Mouse (Mus musculus): ENCODE measurements around the gene Med10. TPM values are rescaled to one million over a fixed set of nuclear protein-coding genes. Genes with fewer than 3 reads are reported as not detected.

The Med10 gene
- 165 and 170 TPM in 2 replicates for polyA plus RNA-seq (2016; fragmentation: Nextera tagmentation; extraction: Ambion mirVana)

DNA sequence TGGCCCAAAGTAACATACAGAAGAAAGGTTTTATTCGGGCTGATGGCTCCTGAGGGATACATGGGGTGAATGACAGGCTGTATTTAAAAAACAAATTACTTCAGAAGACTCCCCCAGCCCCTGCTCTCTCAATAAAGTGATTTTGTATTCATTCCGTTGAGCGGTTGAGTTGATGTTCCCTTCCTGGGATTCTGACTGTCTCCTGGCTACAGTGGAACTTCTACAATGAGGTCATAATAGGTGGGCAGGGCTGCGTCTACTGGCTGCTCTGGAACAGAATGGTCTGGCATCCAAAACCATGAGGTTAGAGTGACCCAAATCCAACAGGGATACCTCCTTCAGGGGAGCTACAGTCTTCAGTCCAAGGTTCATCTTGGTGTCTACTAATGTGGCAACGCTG, at the start of gene Med10:
Med10 (plus strand) TSS at position 301 of the 400 bp plus-strand sequence.
- H3K9me3 ChIP-seq: no peaks in the 10 kb centered on the region
- H3K36me3 ChIP-seq: no peaks in the 10 kb centered on the region
- H3K4me3 ChIP-seq: no peak within 1 kb of the TSS
- ATAC-seq (ENCODE audit: low FRiP score, low read depth): no peak
- no peak within 1 kb of the TSS for H3K9ac ChIP-seq (replicated peaks)
- WGBS: 86% methylated on average over 5 of the region's 5 CpGs
- no peak within 1 kb of the TSS for H3K4me2 ChIP-seq (replicated peaks)
- H3K27me3 ChIP-seq: no peaks in the 10 kb centered on the region; the same call in 1 of the 2 replicates
- no peaks in the 10 kb centered on the region for H3K4me1 ChIP-seq
- no peak within 1 kb of the TSS for H3K27ac ChIP-seq (replicated peaks)

DNA sequence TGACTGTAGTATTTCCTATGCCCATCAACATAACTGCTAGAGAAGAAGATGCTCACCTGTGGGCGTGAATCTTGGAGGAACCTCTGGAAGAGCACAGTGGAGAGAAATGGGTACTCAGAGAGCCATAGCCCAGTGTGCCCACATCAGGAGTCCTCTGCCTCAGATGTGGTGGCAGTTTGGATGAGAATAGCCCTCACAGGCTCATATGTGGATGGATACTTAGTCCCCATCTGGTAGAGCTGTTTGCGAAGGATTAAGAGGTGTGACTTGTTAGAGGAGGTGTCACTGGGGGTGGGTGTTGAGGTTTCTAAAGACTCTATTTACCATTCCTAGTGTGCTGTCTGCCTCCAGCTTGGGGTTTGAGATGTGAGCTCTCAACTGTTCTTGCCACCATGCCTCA, 49.3 kb upstream of the Med10 start:
- Histone ChIP-seq H3K36me3 (no peaks in the 10 kb centered on the region), H3K27ac (replicated peaks) (no peak overlapping the region), H3K4me1 (no peaks in the 10 kb centered on the region), H3K4me3 (no peak overlapping the region), H3K9me3 (no peaks in the 10 kb centered on the region), H3K9ac (replicated peaks) (no peak overlapping the region), H3K27me3 (peaks cover 11% of the 10 kb centered on the region), H3K4me2 (replicated peaks) (no peak overlapping the region)
- whole genome bisulfite sequencing: 79% methylated on average over 2 of the region's 2 CpGs
- no peak for ATAC-seq (ENCODE audit: low FRiP score, low read depth)

DNA sequence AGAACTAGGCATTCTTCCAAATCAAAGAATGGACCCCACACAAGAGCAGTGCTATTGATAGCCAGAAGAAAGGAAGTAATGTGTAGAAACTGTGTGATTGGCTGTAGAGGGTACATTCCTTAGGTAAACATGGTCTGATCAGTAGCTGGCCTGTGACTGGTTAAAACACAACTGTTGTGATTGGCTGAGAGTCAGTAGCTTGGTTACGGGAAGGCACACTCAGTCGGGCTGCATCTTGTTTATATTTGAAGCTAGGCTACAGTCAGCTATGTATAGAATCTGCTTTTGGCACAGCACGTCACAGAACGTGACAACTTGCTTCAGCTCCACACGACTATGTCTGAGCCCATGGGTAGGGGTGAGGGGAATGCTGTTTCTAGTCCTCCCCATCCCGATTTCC, 43.2 kb upstream of the Med10 start:
- Histone ChIP-seq H3K27me3 (no peaks in the 10 kb centered on the region), H3K4me3 (no peak overlapping the region)

DNA sequence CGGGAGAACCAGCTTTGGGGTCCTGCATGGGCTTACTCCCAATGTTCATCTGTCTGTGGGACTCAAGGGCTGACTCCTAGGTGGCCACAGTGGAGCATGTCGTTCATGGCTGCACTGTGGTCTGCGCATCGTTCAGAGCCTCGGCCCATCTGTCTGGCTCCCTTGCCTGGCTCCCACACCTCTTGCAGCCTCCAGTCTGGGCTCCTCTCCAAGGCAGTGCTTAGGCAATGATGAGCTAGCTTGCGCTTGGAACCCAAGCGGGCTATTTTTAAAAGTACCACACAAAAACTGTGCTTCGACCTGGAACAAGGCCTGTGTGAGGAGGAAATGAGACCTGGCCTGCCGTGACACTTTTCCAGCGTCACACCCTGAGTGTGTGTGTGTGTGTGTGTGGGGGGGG, 40.8 kb upstream of the Med10 start:
- no peak overlapping the region for H3K9ac ChIP-seq (replicated peaks)
- H3K27ac ChIP-seq (replicated peaks): no peak overlapping the region
- no peak overlapping the region for H3K4me3 ChIP-seq
- 88% methylated on average over 10 of the region's 10 CpGs for WGBS
- H3K36me3 ChIP-seq: no peaks in the 10 kb centered on the region
- no peak overlapping the region for H3K4me2 ChIP-seq (replicated peaks)
- H3K9me3 ChIP-seq: no peaks in the 10 kb centered on the region
- no peaks in the 10 kb centered on the region for H3K4me1 ChIP-seq
- no peak for ATAC-seq (ENCODE audit: low FRiP score, low read depth)
- H3K27me3 ChIP-seq: no peaks in the 10 kb centered on the region

More for the DNA sequence above, 43.2 kb upstream of the Med10 start:
- Histone ChIP-seq H3K4me2 (replicated peaks) (no peak overlapping the region), H3K9ac (replicated peaks) (no peak overlapping the region), H3K4me1 (no peaks in the 10 kb centered on the region), H3K27ac (replicated peaks) (no peak overlapping the region), H3K36me3 (no peaks in the 10 kb centered on the region), H3K9me3 (no peaks in the 10 kb centered on the region)
- WGBS: 84% methylated on average over 6 of the region's 6 CpGs
- no peak for ATAC-seq (ENCODE audit: low FRiP score, low read depth)

DNA sequence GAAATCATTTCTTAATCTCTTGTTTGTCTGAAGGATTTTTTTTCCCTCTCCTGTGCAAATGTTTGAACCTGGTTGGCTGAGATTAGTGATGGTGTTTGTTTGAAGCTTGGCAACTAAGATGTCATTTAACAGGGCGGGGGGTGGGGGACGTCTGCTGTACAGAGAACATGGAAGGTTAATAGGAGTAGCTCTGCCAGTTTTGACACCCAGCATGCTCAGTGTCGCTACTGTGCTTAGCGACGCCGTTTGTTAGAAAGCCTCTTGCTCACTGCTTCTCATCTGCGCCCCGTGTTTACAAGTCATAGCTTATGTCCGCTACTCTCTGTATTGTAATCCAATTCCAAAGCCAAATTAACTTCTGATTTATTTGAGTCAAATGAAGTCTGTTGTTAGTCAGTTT, 37.5 kb upstream of the Med10 start:
- no peak overlapping the region for H3K4me3 ChIP-seq
- no peaks in the 10 kb centered on the region for H3K4me1 ChIP-seq
- H3K27ac ChIP-seq (replicated peaks): no peak overlapping the region
- no peaks in the 10 kb centered on the region for H3K9me3 ChIP-seq
- ATAC-seq (ENCODE audit: low FRiP score, low read depth): no peak
- H3K27me3 ChIP-seq: no peaks in the 10 kb centered on the region
- no peak overlapping the region for H3K4me2 ChIP-seq (replicated peaks)
- H3K9ac ChIP-seq (replicated peaks): no peak overlapping the region
- WGBS: 80% methylated on average over 9 of the region's 9 CpGs
- no peaks in the 10 kb centered on the region for H3K36me3 ChIP-seq

DNA sequence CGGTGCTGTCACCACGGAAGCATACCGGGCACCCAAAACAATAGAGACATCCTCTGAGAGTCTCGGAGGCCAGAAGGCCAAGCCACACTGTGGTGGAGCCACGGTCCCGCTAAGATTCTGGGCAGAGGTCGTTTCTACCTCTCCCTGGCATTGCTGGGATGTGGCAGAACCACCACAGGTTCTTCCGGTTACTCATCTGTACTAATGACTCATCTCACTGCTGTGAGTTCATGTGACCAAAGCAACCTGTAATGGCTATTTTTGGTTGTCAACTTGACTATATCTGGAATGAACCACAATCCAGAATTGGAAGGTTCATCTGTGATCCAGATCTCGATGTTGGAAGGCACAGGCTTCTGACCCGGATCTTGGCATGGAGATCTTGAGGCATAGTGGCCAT, 34.0 kb upstream of the Med10 start:
- no peak overlapping the region for H3K27ac ChIP-seq (replicated peaks)
- no peaks in the 10 kb centered on the region for H3K4me1 ChIP-seq
- H3K9me3 ChIP-seq: no peaks in the 10 kb centered on the region
- no peak for ATAC-seq (ENCODE audit: low FRiP score, low read depth)
- no peak overlapping the region for H3K4me2 ChIP-seq (replicated peaks)
- no peak overlapping the region for H3K9ac ChIP-seq (replicated peaks)
- H3K27me3 ChIP-seq: no peaks in the 10 kb centered on the region
- no peak overlapping the region for H3K4me3 ChIP-seq
- no peaks in the 10 kb centered on the region for H3K36me3 ChIP-seq
- WGBS: 85% methylated on average over 10 of the region's 10 CpGs

DNA sequence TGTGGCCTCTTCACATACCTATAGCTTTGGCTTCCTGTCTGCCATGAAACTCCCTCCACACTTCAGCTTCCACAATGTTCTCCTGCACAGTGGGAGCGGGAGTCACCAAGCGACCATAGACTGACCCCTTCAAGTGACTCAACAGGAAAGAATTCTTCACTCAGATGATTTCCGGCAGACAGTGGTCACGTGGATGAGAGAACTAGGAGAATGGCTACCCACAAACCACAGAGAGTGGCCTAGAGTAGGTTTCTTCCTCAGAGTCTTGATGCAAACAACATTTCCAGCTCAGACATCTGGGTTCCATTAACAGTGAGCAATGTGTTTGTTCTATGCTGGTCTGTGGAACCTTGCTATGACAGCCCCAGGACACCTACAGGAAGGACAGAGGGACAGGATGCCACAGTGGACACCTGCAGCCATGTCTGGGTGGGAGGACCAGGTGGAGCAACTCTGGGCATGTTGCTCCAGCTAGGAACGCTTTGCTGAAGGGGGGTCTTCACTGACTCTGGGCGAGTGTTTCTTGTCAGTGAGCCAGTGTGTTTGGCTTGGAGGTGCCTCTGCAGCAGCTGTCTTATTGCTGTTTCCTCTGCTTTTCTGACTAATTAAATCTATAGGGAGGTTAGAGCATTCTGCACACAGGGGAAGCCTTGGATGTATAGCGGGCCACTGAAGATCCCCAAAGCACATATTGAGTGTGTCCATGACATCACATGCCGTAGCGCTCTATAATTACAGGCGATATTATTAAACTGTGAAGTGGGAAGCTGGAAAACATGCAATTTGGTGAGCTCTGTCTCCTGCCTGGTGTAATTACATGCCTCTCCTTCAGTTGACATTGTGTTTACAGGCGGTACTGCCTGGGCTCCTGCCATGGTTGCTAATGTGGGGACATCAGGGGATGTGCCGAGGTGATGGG, 31.4 kb upstream of the Med10 start:
- no peak overlapping the region for H3K27ac ChIP-seq (replicated peaks)
- H3K27me3 ChIP-seq: no peaks in the 10 kb centered on the region
- no peaks in the 10 kb centered on the region for H3K4me1 ChIP-seq
- H3K4me2 ChIP-seq (replicated peaks): no peak overlapping the region
- no peak overlapping the region for H3K4me3 ChIP-seq
- no peak overlapping the region for H3K9ac ChIP-seq (replicated peaks)
- no peaks in the 10 kb centered on the region for H3K9me3 ChIP-seq
- 85% methylated on average over 12 of the region's 12 CpGs for WGBS
- H3K36me3 ChIP-seq: no peaks in the 10 kb centered on the region
- no peak for ATAC-seq (ENCODE audit: low FRiP score, low read depth)

DNA sequence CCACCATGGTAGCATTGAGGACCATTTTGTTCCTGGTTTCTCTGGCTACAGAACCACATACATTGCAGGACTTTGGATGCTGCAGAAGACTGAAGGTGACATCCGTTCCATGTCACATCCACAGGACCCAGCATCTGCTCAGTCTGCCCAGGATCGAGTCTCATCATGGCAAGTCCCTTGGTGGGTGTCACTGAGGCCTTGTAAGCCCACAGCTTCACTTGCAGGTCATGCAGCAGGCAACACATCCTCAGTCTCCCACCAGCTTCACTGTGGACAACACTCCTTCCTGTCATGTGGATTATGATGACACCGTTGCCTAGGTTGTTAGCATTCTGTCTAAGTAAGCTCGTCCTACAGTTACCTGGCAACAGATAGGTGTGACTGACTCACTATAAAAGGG, 29.8 kb upstream of the Med10 start:
- Histone ChIP-seq H3K27ac (replicated peaks) (no peak overlapping the region), H3K9ac (replicated peaks) (no peak overlapping the region), H3K4me1 (no peaks in the 10 kb centered on the region), H3K4me2 (replicated peaks) (no peak overlapping the region), H3K4me3 (no peak overlapping the region), H3K9me3 (no peaks in the 10 kb centered on the region), H3K36me3 (no peaks in the 10 kb centered on the region), H3K27me3 (no peaks in the 10 kb centered on the region)
- ATAC-seq (ENCODE audit: low FRiP score, low read depth): no peak
- 85% methylated on average over 4 of the region's 4 CpGs for WGBS

DNA sequence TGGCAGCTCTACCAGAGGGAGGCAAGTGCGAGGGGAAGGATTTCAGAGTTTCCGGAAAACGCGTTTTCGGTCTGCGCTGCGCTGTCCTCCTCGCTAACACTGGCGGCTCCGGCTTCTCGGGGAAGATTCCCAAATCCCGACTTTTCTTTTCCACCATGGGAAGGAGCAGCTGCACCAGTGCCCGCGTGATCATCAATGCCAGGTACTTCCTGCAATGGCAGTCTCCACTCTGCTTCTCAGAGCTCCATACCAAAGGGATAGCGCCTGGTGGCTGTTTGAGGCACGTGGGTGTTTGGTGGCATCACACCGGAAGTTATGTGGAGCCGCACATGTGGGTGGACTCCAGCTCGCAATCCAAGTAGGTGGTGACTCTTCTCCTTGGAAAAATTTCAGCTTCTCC, 24.0 kb upstream of the Med10 start:
- no peak overlapping the region for H3K4me2 ChIP-seq (replicated peaks)
- H3K9me3 ChIP-seq: no peaks in the 10 kb centered on the region
- H3K27me3 ChIP-seq: no peaks in the 10 kb centered on the region
- H3K36me3 ChIP-seq: no peaks in the 10 kb centered on the region
- 90% methylated on average over 19 of the region's 19 CpGs for whole genome bisulfite sequencing
- no peak overlapping the region for H3K27ac ChIP-seq (replicated peaks)
- no peak overlapping the region for H3K4me3 ChIP-seq
- no peaks in the 10 kb centered on the region for H3K4me1 ChIP-seq
- no peak for ATAC-seq (ENCODE audit: low FRiP score, low read depth)
- no peak overlapping the region for H3K9ac ChIP-seq (replicated peaks)

DNA sequence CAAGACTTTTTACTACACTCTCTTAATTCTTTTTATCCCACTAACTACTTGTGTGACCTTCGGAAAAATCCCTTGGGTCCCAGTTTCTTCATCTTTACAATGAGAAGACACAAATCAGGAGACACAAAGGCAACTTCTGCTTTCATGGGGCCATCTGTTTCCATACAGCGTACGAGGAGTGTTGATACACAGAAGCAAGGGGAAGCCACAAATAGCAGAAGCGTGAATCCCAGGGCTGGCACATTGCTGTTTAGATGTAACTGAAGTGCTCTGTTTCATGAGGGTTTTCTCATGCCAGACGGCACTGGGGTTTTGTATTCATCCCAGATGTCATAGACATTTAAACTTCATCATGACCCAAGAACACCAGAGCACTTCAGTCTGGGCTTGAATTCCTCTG, 13.5 kb upstream of the Med10 start:
- WGBS: 85% methylated on average over 5 of the region's 5 CpGs
- H3K4me2 ChIP-seq (replicated peaks): no peak overlapping the region
- no peaks in the 10 kb centered on the region for H3K36me3 ChIP-seq

DNA sequence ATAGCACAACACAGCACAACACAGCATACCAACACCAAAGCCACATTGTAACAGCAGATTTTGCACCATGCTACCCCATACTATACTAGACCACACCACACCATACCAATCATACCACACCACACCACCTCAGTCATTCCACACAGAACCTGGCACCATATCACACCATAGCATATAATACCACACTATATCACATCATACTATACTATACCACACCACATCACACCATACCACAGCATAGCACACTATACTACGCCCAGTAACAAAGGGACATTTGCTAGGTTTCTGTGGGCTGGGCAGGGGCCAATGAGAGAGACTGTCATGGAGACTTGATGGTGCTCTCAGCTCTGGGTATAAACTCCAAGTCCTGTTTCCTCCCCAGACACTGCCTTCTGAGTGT, 10.4 kb upstream of the Med10 start:
- no peak overlapping the region for H3K4me2 ChIP-seq (replicated peaks)
- no peak overlapping the region for H3K4me3 ChIP-seq
- H3K9ac ChIP-seq (replicated peaks): no peak overlapping the region
- no peaks in the 10 kb centered on the region for H3K36me3 ChIP-seq
- no peak for ATAC-seq (ENCODE audit: low FRiP score, low read depth)
- H3K27ac ChIP-seq (replicated peaks): no peak overlapping the region
- H3K9me3 ChIP-seq: no peaks in the 10 kb centered on the region
- H3K4me1 ChIP-seq: no peaks in the 10 kb centered on the region
- WGBS: 90% methylated on average over 1 of the region's 1 CpGs
- H3K27me3 ChIP-seq: no peaks in the 10 kb centered on the region

More for the DNA sequence above, 13.5 kb upstream of the Med10 start:
- H3K27ac ChIP-seq (replicated peaks): no peak overlapping the region
- H3K9me3 ChIP-seq: no peaks in the 10 kb centered on the region
- ATAC-seq (ENCODE audit: low FRiP score, low read depth): no peak
- no peaks in the 10 kb centered on the region for H3K27me3 ChIP-seq
- H3K9ac ChIP-seq (replicated peaks): no peak overlapping the region
- H3K4me1 ChIP-seq: no peaks in the 10 kb centered on the region
- H3K4me3 ChIP-seq: no peak overlapping the region

DNA sequence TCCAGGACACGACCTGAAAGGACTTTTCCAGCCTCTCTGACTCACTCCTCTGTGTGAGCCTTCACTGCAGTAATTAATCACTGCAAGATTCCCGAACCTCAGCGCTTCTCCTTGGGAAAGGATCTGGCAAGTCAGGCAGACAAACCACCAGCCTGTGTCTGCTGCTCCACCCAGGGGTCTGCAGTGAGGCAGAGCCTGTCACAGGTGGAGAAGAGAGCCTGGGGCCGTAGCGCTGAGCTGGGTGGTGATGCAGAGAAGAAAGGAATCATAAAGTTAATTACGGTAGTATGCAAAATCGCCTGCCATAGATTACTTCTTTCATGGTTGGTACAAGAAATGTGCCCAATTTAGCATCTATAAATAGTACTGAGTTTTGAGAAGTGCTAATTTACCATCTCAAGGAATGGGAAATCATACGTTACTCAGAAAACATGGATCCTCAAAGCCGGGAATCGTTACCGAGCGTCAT, 9.6 kb upstream of the Med10 start:
- no peaks in the 10 kb centered on the region for H3K9me3 ChIP-seq
- H3K4me2 ChIP-seq (replicated peaks): no peak overlapping the region
- no peak overlapping the region for H3K9ac ChIP-seq (replicated peaks)
- 68% methylated on average over 12 of the region's 12 CpGs for whole genome bisulfite sequencing
- H3K4me3 ChIP-seq: no peak overlapping the region
- H3K36me3 ChIP-seq: no peaks in the 10 kb centered on the region
- H3K27ac ChIP-seq (replicated peaks): no peak overlapping the region
- no peak for ATAC-seq (ENCODE audit: low FRiP score, low read depth)
- H3K27me3 ChIP-seq: no peaks in the 10 kb centered on the region
- no peaks in the 10 kb centered on the region for H3K4me1 ChIP-seq
